Mouse (Mus musculus) E14TG2a.4 (cell line): Measurements from ENCODE around the gene Hoxd3.

Experiments
- CTCF ChIP-seq: conservative IDR thresholded peaks from 2 replicates; pipeline ENCODE4 v1.5.1; 2014; ENCODE audit warnings: low read length
- NANOG ChIP-seq: IDR thresholded peaks from 2 replicates; pipeline ENCODE4 v1.6.1; 2014; ENCODE audit warnings: borderline replicate concordance, low read length, mixed read lengths
- POU5F1 ChIP-seq: IDR thresholded peaks from 2 replicates; pipeline ENCODE4 v1.6.1; 2014; ENCODE audit warnings: low read length, borderline replicate concordance

- TF ChIP-seq CTCF (no peak), POU5F1 (no peak), NANOG (no peak)
These were observed 43.8 kb upstream of the Hoxd3 start, which contains the start of gene Hoxd13 for GRCm38 (mm10) chr2:74667842-74668357.
